Mouse (Mus musculus): ENCODE data around the gene Pnldc1.
"Not testable (repeated sequence)": the region's sequence is repeated elsewhere in the genome, so short reads cannot be mapped to it uniquely, and the experiment has no call there.

The Pnldc1 gene

GRCm38 (mm10) chr17:12909361-12910280 lies at the start of gene Pnldc1:
Gene Pnldc1, minus strand, starts transcription at chr17:12910230.
- DNase-seq (ENCODE audit: low spot score in 2 of 2) = no peak

GRCm38 (mm10) chr17:12959377-12959776 lies 49.3 kb upstream of the Pnldc1 start:
- DNase-seq (ENCODE audit: low spot score in 2 of 2) = not testable (repeated sequence)

- no peak for DNase-seq (ENCODE audit: low spot score in 2 of 2)
These were observed 46.6 kb upstream of the Pnldc1 start for GRCm38 (mm10) chr17:12956664-12957063.

GRCm38 (mm10) chr17:12949669-12950068 lies 39.6 kb upstream of the Pnldc1 start:
- DNase-seq (ENCODE audit: low spot score in 2 of 2) = no peak

GRCm38 (mm10) chr17:12942459-12943162 lies 32.6 kb upstream of the Pnldc1 start:
- DNase-seq (ENCODE audit: low spot score in 2 of 2) = no peak

- DNase-seq (ENCODE audit: low spot score in 2 of 2) = no peak
These were observed 31.7 kb upstream of the Pnldc1 start for GRCm38 (mm10) chr17:12941543-12942260.

- DNase-seq (ENCODE audit: low spot score in 2 of 2) = no peak
These were observed 30.2 kb upstream of the Pnldc1 start, which contains the start of gene Acat3 for GRCm38 (mm10) chr17:12940151-12940805. Gene Acat3, minus strand, starts transcription at chr17:12940600.

- not testable (repeated sequence) for DNase-seq (ENCODE audit: low spot score in 2 of 2)
These were observed 29.5 kb upstream of the Pnldc1 start for GRCm38 (mm10) chr17:12939377-12940148.

GRCm38 (mm10) chr17:12938077-12938476 lies 28.0 kb upstream of the Pnldc1 start:
- no peak for DNase-seq (ENCODE audit: low spot score in 2 of 2)

- no peak for DNase-seq (ENCODE audit: low spot score in 2 of 2)
These were observed 27.5 kb upstream of the Pnldc1 start for GRCm38 (mm10) chr17:12937412-12937970.

- no peak for DNase-seq (ENCODE audit: low spot score in 2 of 2)
These were observed 25.7 kb upstream of the Pnldc1 start for GRCm38 (mm10) chr17:12935719-12936118.

- DNase-seq (ENCODE audit: low spot score in 2 of 2) = not testable (repeated sequence)
These were observed 21.5 kb upstream of the Pnldc1 start for GRCm38 (mm10) chr17:12931576-12931975.

GRCm38 (mm10) chr17:12925703-12926180 lies 15.7 kb upstream of the Pnldc1 start:
- no peak for DNase-seq (ENCODE audit: low spot score in 2 of 2)

GRCm38 (mm10) chr17:12925001-12925400 lies 15.0 kb upstream of the Pnldc1 start:
- no peak for DNase-seq (ENCODE audit: low spot score in 2 of 2)

GRCm38 (mm10) chr17:12921073-12921472 lies 11.0 kb upstream of the Pnldc1 start:
- DNase-seq (ENCODE audit: low spot score in 2 of 2) = no peak

GRCm38 (mm10) chr17:12916588-12917380 lies 6.8 kb upstream of the Pnldc1 start:
- no peak for DNase-seq (ENCODE audit: low spot score in 2 of 2)

GRCm38 (mm10) chr17:12915881-12916583 lies 6.0 kb upstream of the Pnldc1 start, which contains the start of gene Mrpl18:
Gene Mrpl18, minus strand, starts transcription at chr17:12916345.
- peak; percentile 100 for DNase-seq (ENCODE audit: low spot score in 2 of 2)

- no peak for DNase-seq (ENCODE audit: low spot score in 2 of 2)
These were observed 5.5 kb upstream of the Pnldc1 start, which contains the start of gene Tcp1 for GRCm38 (mm10) chr17:12915488-12915880. Gene Tcp1, plus strand, starts transcription at chr17:12915701.

GRCm38 (mm10) chr17:12910391-12910790 lies 361 bp upstream of the Pnldc1 start:
- DNase-seq (ENCODE audit: low spot score in 2 of 2) = no peak
